Mouse (Mus musculus): Measurements from ENCODE around the gene Hcn2. TPM values are rescaled to one million over a fixed set of nuclear protein-coding genes. Genes with fewer than 3 reads are reported as not detected.

The Hcn2 gene
- polyA plus RNA-seq, 1 experiment from 2014 or later: not detected

Other genes with a start within 250 kb of the Hcn2 start
- gene Vmn2r83, start 247.9 kb upstream of the Hcn2 start, polyA plus RNA-seq (2015; fragmentation: Nextera tagmentation; extraction: Ambion mirVana): not detected in 2 replicates
- gene Plpp2, start 182.8 kb upstream of the Hcn2 start, polyA plus RNA-seq (2015; fragmentation: Nextera tagmentation; extraction: Ambion mirVana): 24.2 and 26.0 TPM in 2 replicates
- gene Mier2, start 161.4 kb upstream of the Hcn2 start, polyA plus RNA-seq (2015; fragmentation: Nextera tagmentation; extraction: Ambion mirVana): 10.6 and 11.6 TPM in 2 replicates
- not detected in 2 replicates for gene Theg, start 129.3 kb upstream of the Hcn2 start, polyA plus RNA-seq (2015; fragmentation: Nextera tagmentation; extraction: Ambion mirVana)
- gene C2cd4c, start 102.6 kb upstream of the Hcn2 start, polyA plus RNA-seq (2015; fragmentation: Nextera tagmentation; extraction: Ambion mirVana): not detected in 2 replicates
- 0.06 and 0.08 TPM in 2 replicates for gene Shc2, start 78.7 kb upstream of the Hcn2 start, polyA plus RNA-seq (2015; fragmentation: Nextera tagmentation; extraction: Ambion mirVana)
- gene Odf3l2, start 70.9 kb upstream of the Hcn2 start, polyA plus RNA-seq (2015; fragmentation: Nextera tagmentation; extraction: Ambion mirVana): not detected in 2 replicates
- 0.16 and 0.24 TPM in 2 replicates for gene Madcam1, start 52.1 kb upstream of the Hcn2 start, polyA plus RNA-seq (2015; fragmentation: Nextera tagmentation; extraction: Ambion mirVana)
- gene Tpgs1, start 47.3 kb upstream of the Hcn2 start, polyA plus RNA-seq (2015; fragmentation: Nextera tagmentation; extraction: Ambion mirVana): 19.3 and 19.4 TPM in 2 replicates
- 80.5 and 81.5 TPM in 2 replicates for gene Cdc34, start 34.4 kb upstream of the Hcn2 start, polyA plus RNA-seq (2015; fragmentation: Nextera tagmentation; extraction: Ambion mirVana)
- 0.15 and 0.22 TPM in 2 replicates for gene Gzmm, start 27.6 kb upstream of the Hcn2 start, polyA plus RNA-seq (2015; fragmentation: Nextera tagmentation; extraction: Ambion mirVana)
- 924 and 947 TPM in 2 replicates for gene Bsg, start 12.1 kb upstream of the Hcn2 start, polyA plus RNA-seq (2015; fragmentation: Nextera tagmentation; extraction: Ambion mirVana)
- 13.4 and 14.4 TPM in 2 replicates for gene Polrmt, start 29.9 kb downstream of the Hcn2 start, polyA plus RNA-seq (2015; fragmentation: Nextera tagmentation; extraction: Ambion mirVana)
- gene Fgf22, start 38.4 kb downstream of the Hcn2 start, polyA plus RNA-seq (2015; fragmentation: Nextera tagmentation; extraction: Ambion mirVana): not detected in 2 replicates
- 17.4 and 26.2 TPM in 2 replicates for gene Rnf126, start 50.3 kb downstream of the Hcn2 start, polyA plus RNA-seq (2015; fragmentation: Nextera tagmentation; extraction: Ambion mirVana)
- gene Fstl3, start 60.6 kb downstream of the Hcn2 start, polyA plus RNA-seq (2015; fragmentation: Nextera tagmentation; extraction: Ambion mirVana): 1.0 TPM in 2 replicates
- 6.3 and 7.1 TPM in 2 replicates for gene Prss57, start 74.3 kb downstream of the Hcn2 start, polyA plus RNA-seq (2015; fragmentation: Nextera tagmentation; extraction: Ambion mirVana)
- gene Palm, start 76.9 kb downstream of the Hcn2 start, polyA plus RNA-seq (2015; fragmentation: Nextera tagmentation; extraction: Ambion mirVana): 7.9 and 8.0 TPM in 2 replicates
- gene Misp, start 104.4 kb downstream of the Hcn2 start, polyA plus RNA-seq (2015; fragmentation: Nextera tagmentation; extraction: Ambion mirVana): 0.43 and 1.4 TPM in 2 replicates
- gene Ptbp1, start 137.8 kb downstream of the Hcn2 start, polyA plus RNA-seq (2015; fragmentation: Nextera tagmentation; extraction: Ambion mirVana): 112 and 124 TPM in 2 replicates
- gene Prtn3, start 157.8 kb downstream of the Hcn2 start, polyA plus RNA-seq (2015; fragmentation: Nextera tagmentation; extraction: Ambion mirVana): 96.8 and 106 TPM in 2 replicates
- 4.8 and 5.1 TPM in 2 replicates for gene Plppr3, start 158.0 kb downstream of the Hcn2 start, polyA plus RNA-seq (2015; fragmentation: Nextera tagmentation; extraction: Ambion mirVana)
- 204 and 208 TPM in 2 replicates for gene Elane, start 169.6 kb downstream of the Hcn2 start, polyA plus RNA-seq (2015; fragmentation: Nextera tagmentation; extraction: Ambion mirVana)
- not detected in 2 replicates for gene Cfd, start 174.2 kb downstream of the Hcn2 start, polyA plus RNA-seq (2015; fragmentation: Nextera tagmentation; extraction: Ambion mirVana)
- 14.7 and 15.3 TPM in 2 replicates for gene Med16, start 192.3 kb downstream of the Hcn2 start, polyA plus RNA-seq (2015; fragmentation: Nextera tagmentation; extraction: Ambion mirVana)
- gene Gm26602, start 194.2 kb downstream of the Hcn2 start, polyA plus RNA-seq (2015; fragmentation: Nextera tagmentation; extraction: Ambion mirVana): 2.5 TPM in 1 of 2 replicates, not detected in the other
- gene Kiss1r, start 200.3 kb downstream of the Hcn2 start, polyA plus RNA-seq (2015; fragmentation: Nextera tagmentation; extraction: Ambion mirVana): 0.18 and 0.20 TPM in 2 replicates
- 47.1 and 49.3 TPM in 2 replicates for gene R3hdm4, start 204.6 kb downstream of the Hcn2 start, polyA plus RNA-seq (2015; fragmentation: Nextera tagmentation; extraction: Ambion mirVana)
- gene Arid3a, start 210.4 kb downstream of the Hcn2 start, polyA plus RNA-seq (2015; fragmentation: Nextera tagmentation; extraction: Ambion mirVana): 5.1 and 5.8 TPM in 2 replicates
- 42.2 and 44.7 TPM in 2 replicates for gene Wdr18, start 243.5 kb downstream of the Hcn2 start, polyA plus RNA-seq (2015; fragmentation: Nextera tagmentation; extraction: Ambion mirVana)